Mouse (Mus musculus): ENCODE measurements around the gene Mcat. TPM values are rescaled to one million over a fixed set of nuclear protein-coding genes. Genes with fewer than 3 reads are reported as not detected.

The Mcat gene
- polyA plus RNA-seq (2012; rRNA removed), result 32.9 and 41.2 TPM in 2 replicates
- polyA plus RNA-seq (2014; fragmentation: Nextera tagmentation; extraction: Ambion mirVana), result 42.7 and 43.2 TPM in 2 replicates

DNA sequence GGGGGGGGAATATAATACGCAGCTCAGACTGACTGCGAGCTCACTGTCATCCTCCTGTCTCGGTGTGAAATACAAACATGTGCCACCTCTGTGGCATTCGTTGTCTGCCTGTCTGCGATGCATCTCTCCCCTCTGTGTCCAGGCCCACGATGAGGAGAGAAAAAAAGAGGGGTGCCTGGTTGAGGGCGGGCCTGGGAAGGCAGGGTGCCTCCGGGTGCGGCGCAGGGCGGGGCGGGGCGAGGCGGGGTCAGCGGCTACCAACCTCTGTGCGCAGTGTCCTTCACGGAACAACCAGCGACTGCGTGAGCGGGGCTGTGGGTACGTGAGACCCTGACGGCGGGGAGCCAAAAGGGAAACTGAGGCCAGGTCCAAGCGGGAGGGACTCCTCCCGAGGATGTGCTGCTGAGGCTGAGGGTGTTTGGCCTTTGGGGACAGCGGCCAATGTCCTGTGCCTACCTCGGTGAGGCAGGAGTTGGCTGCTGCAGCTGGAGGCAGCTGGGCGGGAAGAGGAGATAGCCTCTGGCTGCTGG is at the start of gene Mcat, which contains the start of gene Tspo:
Gene Mcat (minus strand): TSS at position 461 of the 530 bp plus-strand sequence.
Gene Tspo (plus strand): TSS at position 266 of the 530 bp plus-strand sequence.
- H3K4me2 ChIP-seq (replicated peaks; ENCODE audit: low read depth, low read length, severe bottlenecking), result peak within 1 kb of the TSS; percentile 95
- TF ChIP-seq POLR2A (IDR thresholded peaks at IDR 0.05; ENCODE audit: borderline replicate concordance, extremely low read depth, insufficient read depth, insufficient read length), result no peak
- peak within 1 kb of the TSS; percentile 59 for H3K9ac ChIP-seq (ENCODE audit: low read depth, low read length, severe bottlenecking)
- H3K36me3 ChIP-seq (ENCODE audit: control insufficient read depth, insufficient read depth, low read length), result no peaks in the 10 kb centered on the region
- ATAC-seq (ENCODE audit: low FRiP score, low read depth), result peak; percentile 24
- H3K27ac ChIP-seq (replicated peaks; ENCODE audit: low read depth, low read length), result no peak within 1 kb of the TSS
- 0% methylated on average over 26 of the region's 28 CpGs for WGBS
- H3K9me3 ChIP-seq (ENCODE audit: control insufficient read depth, low read length), result no peaks in the 10 kb centered on the region
- H3K4me3 ChIP-seq (replicated peaks; ENCODE audit: low read length), result peak within 1 kb of the TSS; percentile 49
- no peak for DNase-seq (ENCODE audit: low spot score)
- H3K4me1 ChIP-seq (ENCODE audit: control insufficient read depth, insufficient read depth, low read length), result peaks cover 15% of the 10 kb centered on the region
- H3K27me3 ChIP-seq (ENCODE audit: control insufficient read depth, insufficient read depth, low read length), result no peaks in the 10 kb centered on the region

DNA sequence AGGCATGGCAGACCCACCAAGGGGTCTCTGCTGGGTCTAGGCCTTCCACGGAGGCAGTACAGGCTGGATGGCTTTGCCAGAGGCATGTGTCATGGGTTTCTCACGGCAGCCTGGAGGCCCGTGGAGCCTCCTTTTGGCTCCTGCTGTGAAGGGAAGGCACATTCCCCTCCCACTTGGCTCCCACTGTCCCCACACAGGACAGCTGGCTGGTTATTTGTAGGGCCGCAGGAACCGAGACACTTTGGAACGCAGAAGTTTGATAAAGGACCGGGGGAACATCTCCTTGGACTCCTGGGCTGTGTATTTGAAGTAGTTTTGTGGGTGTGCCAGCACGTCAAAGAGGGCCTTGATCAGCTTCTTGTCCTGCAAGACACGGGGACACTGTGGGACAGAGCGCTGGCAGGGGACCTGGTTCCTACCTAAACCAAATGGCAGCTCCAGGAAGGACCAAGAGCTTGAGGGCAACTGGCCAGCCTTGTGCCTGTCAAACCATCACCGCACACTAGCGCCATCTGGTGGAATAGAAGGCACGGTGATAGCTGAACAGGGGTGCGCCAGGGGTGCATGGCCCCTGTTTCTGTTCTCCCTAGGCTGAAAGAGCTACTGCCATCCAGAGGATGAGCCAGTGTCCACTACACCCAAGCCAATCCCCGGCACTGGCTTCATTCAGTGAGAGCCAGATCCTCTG is 43.7 kb upstream of the Mcat start:
- no peak overlapping the region for H3K4me2 ChIP-seq (replicated peaks; ENCODE audit: low read depth, low read length, severe bottlenecking)
- H3K4me1 ChIP-seq (ENCODE audit: control insufficient read depth, insufficient read depth, low read length), result no peaks in the 10 kb centered on the region
- no peak overlapping the region for H3K4me3 ChIP-seq (replicated peaks; ENCODE audit: low read length)
- TF ChIP-seq POLR2A (IDR thresholded peaks at IDR 0.05; ENCODE audit: borderline replicate concordance, extremely low read depth, insufficient read depth, insufficient read length), result no peak
- DNase-seq (ENCODE audit: low spot score) (peak; percentile 69), ATAC-seq (ENCODE audit: low FRiP score, low read depth) (no peak; the same call in 1 of the 2 replicates)
- no peaks in the 10 kb centered on the region; the same call in 1 of the 2 replicates for H3K36me3 ChIP-seq (ENCODE audit: control insufficient read depth, insufficient read depth, low read length)
- no peak overlapping the region for H3K9ac ChIP-seq (ENCODE audit: low read depth, low read length, severe bottlenecking)
- 45% methylated on average over 15 of the region's 15 CpGs for WGBS
- no peaks in the 10 kb centered on the region for H3K9me3 ChIP-seq (ENCODE audit: control insufficient read depth, low read length)
- H3K27me3 ChIP-seq (ENCODE audit: control insufficient read depth, insufficient read depth, low read length), result no peaks in the 10 kb centered on the region
- no peak overlapping the region for H3K27ac ChIP-seq (replicated peaks; ENCODE audit: low read depth, low read length)

DNA sequence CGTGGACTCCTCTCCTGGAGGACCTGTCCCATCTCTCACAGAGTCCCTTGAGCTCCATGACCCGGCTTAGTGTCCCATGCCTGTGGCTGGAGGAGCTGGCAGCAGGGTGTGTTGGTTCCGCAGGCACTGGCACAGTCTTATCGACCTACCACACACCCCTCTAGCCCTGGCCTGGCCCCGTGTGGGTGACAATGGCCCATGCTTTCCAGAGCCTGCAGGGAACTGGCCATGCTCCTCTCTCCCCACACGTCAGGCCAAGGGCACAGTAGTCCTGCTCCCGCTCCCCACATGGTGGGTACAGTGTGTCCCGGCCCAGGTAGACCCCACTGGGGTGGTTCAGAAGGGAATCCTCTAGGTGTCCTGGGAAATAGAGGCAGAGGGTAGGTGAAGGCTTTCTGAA is 43.1 kb upstream of the Mcat start:
- no peaks in the 10 kb centered on the region for H3K4me1 ChIP-seq (ENCODE audit: control insufficient read depth, insufficient read depth, low read length)
- no peaks in the 10 kb centered on the region for H3K9me3 ChIP-seq (ENCODE audit: control insufficient read depth, low read length)
- H3K9ac ChIP-seq (ENCODE audit: low read depth, low read length, severe bottlenecking), result no peak overlapping the region
- no peak for DNase-seq (ENCODE audit: low spot score)
- 88% methylated on average over 8 of the region's 8 CpGs for WGBS
- no peak overlapping the region for H3K27ac ChIP-seq (replicated peaks; ENCODE audit: low read depth, low read length)
- no peak for ATAC-seq (ENCODE audit: low FRiP score, low read depth)
- no peaks in the 10 kb centered on the region for H3K27me3 ChIP-seq (ENCODE audit: control insufficient read depth, insufficient read depth, low read length)
- no peak overlapping the region for H3K4me2 ChIP-seq (replicated peaks; ENCODE audit: low read depth, low read length, severe bottlenecking)
- no peaks in the 10 kb centered on the region for H3K36me3 ChIP-seq (ENCODE audit: control insufficient read depth, insufficient read depth, low read length)
- no peak overlapping the region for H3K4me3 ChIP-seq (replicated peaks; ENCODE audit: low read length)
- TF ChIP-seq POLR2A (IDR thresholded peaks at IDR 0.05; ENCODE audit: borderline replicate concordance, extremely low read depth, insufficient read depth, insufficient read length), result no peak

DNA sequence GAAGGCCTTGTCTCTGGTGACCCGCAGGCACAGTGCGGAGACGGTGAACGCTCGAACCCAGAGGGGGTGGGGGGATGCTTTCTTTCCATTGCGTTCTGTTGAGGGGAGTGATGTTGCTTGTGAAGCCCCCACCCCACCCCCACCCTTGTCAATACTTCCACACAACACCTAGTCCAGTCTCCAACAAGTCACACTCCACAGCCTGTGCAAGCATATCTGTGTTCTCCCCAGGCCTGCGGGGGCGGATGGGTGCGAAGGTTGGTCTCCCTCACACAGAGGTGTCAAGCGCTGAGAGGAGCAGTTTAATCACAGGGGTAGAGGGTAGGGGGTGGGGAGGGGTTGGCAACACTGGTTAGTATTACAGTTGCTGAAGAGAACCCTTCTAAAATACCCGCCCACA is 42.6 kb upstream of the Mcat start:
- no peak for ATAC-seq (ENCODE audit: low FRiP score, low read depth)
- Histone ChIP-seq H3K27me3 (ENCODE audit: control insufficient read depth, insufficient read depth, low read length) (no peaks in the 10 kb centered on the region), H3K9me3 (ENCODE audit: control insufficient read depth, low read length) (no peaks in the 10 kb centered on the region), H3K27ac (replicated peaks; ENCODE audit: low read depth, low read length) (no peak overlapping the region), H3K4me2 (replicated peaks; ENCODE audit: low read depth, low read length, severe bottlenecking) (no peak overlapping the region), H3K4me3 (replicated peaks; ENCODE audit: low read length) (no peak overlapping the region), H3K9ac (ENCODE audit: low read depth, low read length, severe bottlenecking) (no peak overlapping the region), H3K36me3 (ENCODE audit: control insufficient read depth, insufficient read depth, low read length) (no peaks in the 10 kb centered on the region), H3K4me1 (ENCODE audit: control insufficient read depth, insufficient read depth, low read length) (no peaks in the 10 kb centered on the region)
- TF ChIP-seq POLR2A (IDR thresholded peaks at IDR 0.05; ENCODE audit: borderline replicate concordance, extremely low read depth, insufficient read depth, insufficient read length), result no peak
- no peak for DNase-seq (ENCODE audit: low spot score)
- 87% methylated on average over 11 of the region's 11 CpGs for whole genome bisulfite sequencing

DNA sequence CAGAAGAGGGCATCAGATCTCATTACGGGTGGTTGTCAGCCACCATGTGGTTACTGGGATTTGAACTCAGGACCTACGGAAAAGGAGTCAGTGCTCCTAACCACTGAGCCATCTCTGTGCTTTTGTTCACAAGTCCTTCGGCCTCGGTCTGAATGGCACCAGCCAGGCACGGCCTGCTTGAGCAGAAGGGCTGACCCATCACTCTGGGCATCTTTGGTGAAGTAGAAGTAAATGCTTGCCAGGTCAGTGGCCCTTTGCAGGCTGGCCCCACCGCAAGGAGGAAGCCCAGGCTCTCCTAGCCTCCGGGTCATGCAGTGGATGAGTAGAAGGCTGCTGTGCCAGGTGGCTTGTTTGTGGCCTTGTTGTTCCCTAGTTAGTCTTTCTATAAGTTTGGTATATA is 39.8 kb upstream of the Mcat start:
- no peaks in the 10 kb centered on the region for H3K27me3 ChIP-seq (ENCODE audit: control insufficient read depth, insufficient read depth, low read length)
- no peak overlapping the region for H3K27ac ChIP-seq (replicated peaks; ENCODE audit: low read depth, low read length)
- H3K4me2 ChIP-seq (replicated peaks; ENCODE audit: low read depth, low read length, severe bottlenecking), result no peak overlapping the region
- DNase-seq (ENCODE audit: low spot score) (no peak), ATAC-seq (ENCODE audit: low FRiP score, low read depth) (no peak)
- no peaks in the 10 kb centered on the region for H3K36me3 ChIP-seq (ENCODE audit: control insufficient read depth, insufficient read depth, low read length)
- 95% methylated on average over 7 of the region's 7 CpGs for WGBS
- H3K9me3 ChIP-seq (ENCODE audit: control insufficient read depth, low read length), result no peaks in the 10 kb centered on the region
- H3K9ac ChIP-seq (ENCODE audit: low read depth, low read length, severe bottlenecking), result no peak overlapping the region
- no peak for TF ChIP-seq POLR2A (IDR thresholded peaks at IDR 0.05; ENCODE audit: borderline replicate concordance, extremely low read depth, insufficient read depth, insufficient read length)
- H3K4me3 ChIP-seq (replicated peaks; ENCODE audit: low read length), result no peak overlapping the region
- H3K4me1 ChIP-seq (ENCODE audit: control insufficient read depth, insufficient read depth, low read length), result no peaks in the 10 kb centered on the region

Measured in limb, embryonic 14.5 days (tissue).